Mouse (Mus musculus) heart, embryonic 16.5 days (tissue): ENCODE data around the gene Akap13. TPM values are rescaled to one million over a fixed set of nuclear protein-coding genes. Genes with fewer than 3 reads are reported as not detected.

Experiments
- ATAC-seq: fragments of 200-750 bp; cut with Nextera tagmentation; replicated peaks from 2 replicates; pipeline ENCODE4 v1.8.0; 2017; ENCODE audit warnings: moderate number of reproducible peaks; ENCODE audit not compliant: insufficient read depth, low FRiP score; ENCODE audit errors: extremely low read depth
- H3K27ac ChIP-seq: fragments of 300-500 bp; sonication (generic); 2 replicates; pipeline ENCODE4 v1.5.1; 2014; ENCODE audit warnings: mild to moderate bottlenecking, low read length, control low read depth, moderate library complexity
- H3K27me3 ChIP-seq: fragments of 300-500 bp; sonication (generic); 2 replicates; pipeline ENCODE4 v1.6.1; 2014; ENCODE audit warnings: low read length, mixed read lengths; ENCODE audit not compliant: control insufficient read depth, insufficient read depth
- H3K36me3 ChIP-seq: fragments of 300-500 bp; sonication (generic); 2 replicates; pipeline ENCODE4 v1.6.1; 2014; ENCODE audit not compliant: control insufficient read depth, insufficient read depth
- H3K4me1 ChIP-seq: fragments of 300-500 bp; sonication (generic); 2 replicates; pipeline ENCODE4 v1.6.1; 2014; ENCODE audit warnings: low read length, mixed read lengths; ENCODE audit not compliant: control insufficient read depth, insufficient read depth
- H3K4me2 ChIP-seq: fragments of 300-500 bp; sonication (generic); 2 replicates; pipeline ENCODE4 v1.6.1; 2014; ENCODE audit warnings: low read depth, mild to moderate bottlenecking, control low read depth, low read length
- H3K4me3 ChIP-seq: fragments of 300-500 bp; sonication (generic); 2 replicates; pipeline ENCODE4 v1.5.1; 2014; ENCODE audit warnings: mild to moderate bottlenecking, control low read depth, low read length
- H3K9ac ChIP-seq: fragments of 300-500 bp; sonication (generic); 2 replicates; pipeline ENCODE4 v1.6.1; 2014; ENCODE audit warnings: low read length, control low read depth
- H3K9me3 ChIP-seq: fragments of 300-500 bp; sonication (generic); replicated peaks from 2 replicates; pipeline ENCODE4 v1.6.1; 2016; ENCODE audit warnings: low read length; ENCODE audit not compliant: control insufficient read depth
- WGBS: fragments of 180-500 bp; shearing (Covaris S2); extraction: QIAGEN DNeasy Blood & Tissue Kit; methylation state at CpG from one replicate; pipeline ENCODE4 v1.1.7; 2014; 5-methylcytosine and 5-hydroxymethylcytosine counted together
- polyA plus RNA-seq: library from polyadenylated mRNA; unstranded; fragments of >200 nt; fragmentation: Nextera tagmentation; extraction: Ambion mirVana; gene quantifications from 2 replicates; pipeline ENCODE4 v1.2.1, GENCODE M21; 2015

The Akap13 gene
- polyA plus RNA-seq, 1 experiment from 2014 or later, result 47.3 TPM

DNA sequence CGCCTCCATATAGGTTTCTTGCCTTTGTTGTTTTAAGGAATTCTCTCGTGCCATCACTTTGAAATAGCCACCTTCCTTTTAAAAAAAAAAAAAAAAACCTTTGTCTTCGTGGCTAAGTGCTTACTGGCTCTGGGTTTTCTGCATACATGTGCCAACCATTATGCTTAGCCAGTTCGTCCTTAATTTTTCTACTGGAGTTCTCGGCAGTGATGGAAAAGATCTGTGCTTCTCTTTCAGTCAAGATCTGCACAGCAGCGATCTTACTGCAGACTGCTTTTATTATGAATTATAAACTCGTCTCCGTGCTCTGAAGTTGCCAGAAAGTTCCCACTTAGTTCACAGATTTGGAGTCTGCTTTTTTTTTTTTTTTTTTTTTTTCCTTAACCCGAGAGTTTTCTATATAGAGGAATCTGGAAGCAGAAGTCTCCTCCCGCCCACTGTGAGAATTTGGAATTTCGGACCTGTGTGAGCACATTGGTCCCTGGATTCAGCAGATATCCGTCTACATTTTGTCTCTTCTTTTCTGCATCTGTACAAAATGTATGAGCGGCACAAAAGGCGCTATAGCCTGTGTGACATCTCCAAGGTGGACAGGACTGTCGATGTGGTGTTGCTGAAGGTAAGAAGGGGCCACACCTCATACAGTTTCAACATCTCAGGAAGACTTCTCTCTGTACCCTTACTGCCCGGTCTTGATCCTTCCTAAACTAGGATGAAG is 187.7 kb downstream of the Akap13 start:
- no peak for ATAC-seq
- WGBS, result 45% methylated on average over 16 of the region's 16 CpGs
- Histone ChIP-seq H3K27me3 (no peaks in the 10 kb centered on the region), H3K4me2 (peak overlapping the region; percentile 60), H3K4me1 (peaks cover 41% of the 10 kb centered on the region), H3K9me3 (no peaks in the 10 kb centered on the region), H3K27ac (peak overlapping the region; percentile 82), H3K9ac (peak overlapping the region; percentile 50), H3K4me3 (peak overlapping the region; percentile 41), H3K36me3 (no peaks in the 10 kb centered on the region)

DNA sequence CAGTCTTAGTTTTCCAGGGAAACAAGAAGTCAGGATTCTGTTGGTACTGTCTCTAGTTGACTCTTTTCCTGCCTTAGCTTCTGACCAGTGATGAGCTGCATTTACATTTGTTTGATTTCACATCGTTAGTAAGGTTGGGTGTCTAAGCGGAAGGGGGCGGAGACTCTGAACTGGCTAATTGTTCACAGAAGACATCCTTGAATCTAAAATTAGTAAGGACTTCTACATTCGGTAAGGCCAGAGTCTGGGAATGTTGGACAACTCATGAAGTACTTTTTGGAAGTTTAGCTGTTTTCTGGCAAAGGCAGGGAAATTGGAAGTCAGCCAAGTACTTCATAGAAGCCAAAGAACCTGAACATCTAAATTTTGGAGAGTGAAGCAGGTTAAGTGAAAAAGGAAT is 188.7 kb downstream of the Akap13 start:
- Histone ChIP-seq H3K36me3 (no peaks in the 10 kb centered on the region), H3K9ac (peak overlapping the region; percentile 42; the same call in 1 of the 2 replicates), H3K4me3 (peak overlapping the region; percentile 33), H3K27ac (peak overlapping the region; percentile 43), H3K4me2 (peak overlapping the region; percentile 31; the same call in 1 of the 2 replicates), H3K9me3 (no peaks in the 10 kb centered on the region), H3K4me1 (peaks cover 41% of the 10 kb centered on the region), H3K27me3 (no peaks in the 10 kb centered on the region)
- WGBS, result 41% methylated on average over 4 of the region's 4 CpGs
- ATAC-seq, result no peak

DNA sequence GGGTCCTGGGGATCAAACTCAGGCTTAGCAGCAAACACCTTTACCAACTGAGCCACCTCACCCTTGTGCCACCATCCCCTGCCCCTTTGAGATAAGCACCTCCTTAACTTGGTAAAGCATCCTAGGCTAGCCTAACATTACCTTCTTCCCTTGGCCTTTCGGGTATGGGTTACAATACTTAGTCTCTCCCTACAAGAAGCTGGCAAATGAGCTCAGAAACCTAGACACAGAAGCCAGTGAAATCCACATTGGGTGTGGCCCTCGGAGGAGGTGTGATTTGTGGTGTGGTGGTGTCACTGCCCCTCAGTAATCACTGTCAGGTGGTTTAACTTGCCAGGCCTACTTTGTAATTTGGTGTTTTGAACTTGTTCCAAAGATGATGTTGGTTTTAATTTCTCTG is 189.3 kb downstream of the Akap13 start:
- H3K27ac ChIP-seq, result no peak overlapping the region
- H3K4me1 ChIP-seq, result peaks cover 41% of the 10 kb centered on the region
- no peaks in the 10 kb centered on the region for H3K36me3 ChIP-seq
- 63% methylated on average over 2 of the region's 2 CpGs for WGBS
- H3K4me2 ChIP-seq, result peak overlapping the region; percentile 31
- ATAC-seq, result no peak
- H3K4me3 ChIP-seq, result peak overlapping the region; percentile 33
- H3K9ac ChIP-seq, result 0 out of 2 replicates have a peak overlapping the region, but pooled peaks have one; percentile 2
- H3K27me3 ChIP-seq, result no peaks in the 10 kb centered on the region
- no peaks in the 10 kb centered on the region for H3K9me3 ChIP-seq

DNA sequence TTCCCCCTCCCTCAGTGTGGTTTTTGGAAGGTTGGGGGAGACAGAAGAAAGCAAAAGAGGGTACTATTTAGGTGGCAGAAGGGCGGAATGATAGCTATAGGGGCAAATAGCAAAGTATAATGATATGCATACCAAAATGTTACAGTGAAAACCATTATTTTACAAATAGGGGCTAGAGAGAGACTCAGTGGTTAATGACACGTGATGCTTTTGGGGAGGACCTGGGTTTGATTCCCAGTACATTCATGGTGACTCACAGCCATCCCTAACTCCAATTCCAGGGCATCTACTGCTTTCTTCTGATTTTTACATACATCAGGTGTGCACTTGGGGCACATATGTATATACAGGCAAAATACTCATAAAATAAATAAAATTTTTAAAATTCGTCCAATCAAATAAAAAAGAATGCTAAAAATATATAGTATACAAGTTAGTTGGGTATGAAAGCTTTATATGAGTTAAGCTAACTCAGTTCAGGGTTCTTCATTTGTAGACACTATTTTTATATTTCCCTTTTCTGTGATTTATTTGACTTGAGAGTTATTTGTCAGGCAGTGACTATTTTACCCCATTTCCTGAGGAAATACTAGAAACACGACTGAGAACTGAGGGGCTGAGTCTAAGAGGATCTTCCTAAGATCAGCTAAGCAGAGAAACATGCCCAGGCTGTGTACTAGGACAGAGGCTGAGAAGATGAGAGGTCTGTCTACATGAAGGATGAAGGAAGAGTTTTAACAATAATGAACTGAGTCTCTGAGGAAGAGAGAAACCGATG is 190.0 kb downstream of the Akap13 start:
- Histone ChIP-seq H3K9me3 (no peaks in the 10 kb centered on the region), H3K4me2 (peak overlapping the region; percentile 11; the same call in 1 of the 2 replicates), H3K36me3 (no peaks in the 10 kb centered on the region), H3K4me1 (peaks cover 44% of the 10 kb centered on the region), H3K27me3 (no peaks in the 10 kb centered on the region), H3K27ac (no peak overlapping the region), H3K4me3 (no peak overlapping the region), H3K9ac (no peak overlapping the region)
- 68% methylated on average over 5 of the region's 5 CpGs for WGBS
- no peak for ATAC-seq

DNA sequence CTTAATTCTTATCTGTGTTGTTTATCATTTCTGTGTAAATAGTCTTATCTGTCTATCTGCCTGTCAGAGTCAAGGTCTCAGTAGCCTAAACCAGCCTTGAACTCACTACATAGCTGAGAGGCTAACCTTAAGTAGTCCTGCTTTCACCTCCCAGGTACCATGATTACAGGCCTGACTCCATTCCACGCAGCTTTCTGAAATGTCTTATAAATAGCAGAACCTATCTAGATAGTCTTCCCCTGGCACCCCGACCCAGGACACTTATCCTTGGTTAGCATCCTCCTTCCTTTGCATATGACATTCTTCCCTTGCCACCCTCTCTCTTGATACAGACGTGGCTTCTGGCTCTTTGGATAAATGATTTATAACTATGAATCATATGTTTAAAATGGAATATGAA is 192.7 kb downstream of the Akap13 start:
- 70% methylated on average over 3 of the region's 3 CpGs for whole genome bisulfite sequencing
- ATAC-seq, result no peak
- no peak overlapping the region for H3K27ac ChIP-seq

DNA sequence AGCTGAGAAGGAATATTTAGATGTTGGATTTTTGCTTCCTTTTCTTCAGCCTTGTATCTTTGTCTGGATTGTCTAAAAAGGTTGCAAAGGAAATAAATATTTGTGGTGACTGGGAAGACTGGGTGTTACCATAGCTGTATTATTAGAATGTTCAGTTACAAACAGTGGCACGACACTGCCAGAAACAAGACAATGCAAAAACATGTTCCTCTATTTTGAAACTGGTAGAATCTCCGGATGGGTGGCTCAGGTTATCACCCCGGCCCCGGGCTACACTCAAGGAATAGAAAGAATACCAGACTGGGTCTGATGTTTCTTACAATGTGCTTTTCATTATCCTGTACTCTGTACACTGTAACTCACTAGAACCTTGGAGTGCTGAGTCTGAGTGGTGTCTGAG is 193.6 kb downstream of the Akap13 start:
- no peak for ATAC-seq
- H3K27me3 ChIP-seq, result no peaks in the 10 kb centered on the region
- H3K36me3 ChIP-seq, result no peaks in the 10 kb centered on the region
- H3K4me2 ChIP-seq, result no peak overlapping the region
- no peak overlapping the region for H3K9ac ChIP-seq
- H3K4me3 ChIP-seq, result no peak overlapping the region
- H3K27ac ChIP-seq, result no peak overlapping the region
- WGBS, result 66% methylated on average over 4 of the region's 4 CpGs
- peaks cover 17% of the 10 kb centered on the region for H3K4me1 ChIP-seq
- H3K9me3 ChIP-seq, result no peaks in the 10 kb centered on the region

More for the DNA sequence above, 192.7 kb downstream of the Akap13 start:
- no peak overlapping the region for H3K4me3 ChIP-seq
- H3K9ac ChIP-seq, result no peak overlapping the region
- H3K36me3 ChIP-seq, result no peaks in the 10 kb centered on the region
- no peaks in the 10 kb centered on the region for H3K9me3 ChIP-seq
- no peak overlapping the region for H3K4me2 ChIP-seq
- H3K27me3 ChIP-seq, result no peaks in the 10 kb centered on the region
- H3K4me1 ChIP-seq, result peaks cover 25% of the 10 kb centered on the region

DNA sequence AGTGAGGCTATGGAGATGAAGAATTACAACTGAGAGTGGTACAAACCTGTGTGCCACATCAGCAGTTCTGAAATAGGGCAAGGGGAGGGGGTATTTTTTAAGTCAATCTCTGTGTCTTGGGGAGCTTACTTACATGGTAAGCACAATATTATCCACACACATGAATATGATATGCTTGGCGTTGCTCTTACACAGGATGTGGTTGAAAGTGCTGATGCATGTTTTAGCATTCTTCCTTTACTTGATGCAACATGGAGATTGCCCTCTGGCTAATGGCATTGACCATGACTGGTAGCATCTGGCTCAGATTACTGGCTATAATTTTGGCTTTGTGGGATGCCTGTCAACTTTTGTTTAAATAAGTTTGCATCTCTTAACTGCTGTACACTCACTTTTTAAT is 194.6 kb downstream of the Akap13 start:
- no peak; the same call in 1 of the 2 replicates for ATAC-seq
- Histone ChIP-seq H3K9me3 (no peaks in the 10 kb centered on the region), H3K4me3 (no peak overlapping the region), H3K4me1 (peaks cover 14% of the 10 kb centered on the region), H3K4me2 (no peak overlapping the region), H3K27me3 (no peaks in the 10 kb centered on the region), H3K9ac (no peak overlapping the region), H3K36me3 (no peaks in the 10 kb centered on the region), H3K27ac (no peak overlapping the region)
- WGBS, result 71% methylated on average over 1 of the region's 1 CpGs

DNA sequence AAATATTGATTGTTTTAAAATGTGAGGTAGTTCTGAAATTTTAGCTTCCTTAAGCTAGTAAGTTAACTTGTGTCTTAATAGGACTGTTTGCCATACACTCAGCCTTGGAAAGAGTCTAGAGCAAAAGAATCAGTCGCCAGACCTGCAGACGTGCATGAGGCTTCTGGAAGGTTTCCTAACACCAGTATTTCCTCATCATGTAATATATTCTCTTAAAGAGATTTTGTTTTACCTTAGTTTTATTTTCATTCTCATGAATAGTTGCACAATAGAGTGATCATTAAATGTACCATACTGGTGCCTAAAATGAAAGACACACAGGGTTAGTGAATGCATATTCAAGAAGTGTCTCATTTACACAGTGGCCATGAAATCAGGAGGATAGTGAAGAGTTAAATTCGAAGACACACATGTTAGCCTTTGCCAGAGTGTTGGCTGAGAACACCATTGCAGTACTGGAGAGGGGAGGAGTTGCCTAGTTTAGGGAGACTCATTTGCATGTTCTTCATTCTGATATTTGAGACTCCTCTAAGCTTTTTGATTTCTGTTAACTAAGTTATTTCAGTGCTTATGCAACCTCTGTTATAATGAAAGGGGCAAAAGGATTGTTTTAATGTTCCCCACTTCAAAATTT is 198.5 kb downstream of the Akap13 start:
- Histone ChIP-seq H3K9ac (no peak overlapping the region), H3K27ac (no peak overlapping the region), H3K4me1 (peaks cover 17% of the 10 kb centered on the region), H3K4me2 (no peak overlapping the region), H3K36me3 (no peaks in the 10 kb centered on the region), H3K27me3 (no peaks in the 10 kb centered on the region), H3K4me3 (no peak overlapping the region), H3K9me3 (no peaks in the 10 kb centered on the region)
- 55% methylated on average over 3 of the region's 3 CpGs for WGBS
- ATAC-seq, result no peak
